Mouse (Mus musculus): ENCODE measurements at regions not wholly inside any gene's neighbourhood (a gene's known extent, or its start where the extent isn't known, plus 50 kb on each side); places are given as distances from the start of the nearest gene placed in this dataset.

DNA sequence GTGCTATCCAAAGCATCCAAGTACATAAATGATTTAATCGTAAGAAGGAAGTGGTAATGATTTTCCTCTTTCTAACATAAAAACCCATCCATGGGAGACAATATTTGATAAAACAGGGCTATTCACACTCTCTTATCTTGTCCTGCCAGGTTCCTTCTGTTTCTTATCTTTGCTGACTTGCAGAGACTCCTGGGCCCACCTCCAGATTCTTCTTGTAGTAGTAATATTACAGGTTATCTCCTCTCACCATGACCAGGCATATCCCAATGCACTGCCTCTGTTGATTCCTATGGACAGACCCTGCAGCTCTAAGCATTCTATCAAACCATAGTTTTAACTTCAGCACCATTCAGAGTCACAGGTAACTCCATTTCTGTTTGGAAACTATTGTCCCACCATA, 448.8 kb downstream of the 1700017N19Rik start:
- TF ChIP-seq CTCF (IDR thresholded peaks at IDR 0.05) (no peak), EP300 (IDR thresholded peaks at IDR 0.05) (no peak)
